Mouse (Mus musculus) 3T3-L1 (cell line): ENCODE data around the gene Atad3a.
"Not testable (repeated sequence)": the region's sequence is repeated elsewhere in the genome, so short reads cannot be mapped to it uniquely, and the experiment has no call there.

ENCODE experiments used
- DNase-seq: peaks from one replicate; pipeline ENCODE4 v3.0.0-alpha.2; 2015; ENCODE audit warnings: low read depth, low spot score

Gene Atad3a

GRCm38 (mm10) chr4:155760613-155761355 lies at the start of gene Atad3a:
TSS of gene Atad3a (minus strand) at chr4:155761093.
- peak; percentile 98 for DNase-seq

GRCm38 (mm10) chr4:155807841-155808240 lies 46.9 kb upstream of the Atad3a start:
- no peak for DNase-seq

GRCm38 (mm10) chr4:155803340-155804041 lies 42.6 kb upstream of the Atad3a start:
- peak; percentile 94 for DNase-seq

GRCm38 (mm10) chr4:155802741-155803339 lies 41.9 kb upstream of the Atad3a start, which contains the start of gene Mrpl20:
TSS of gene Mrpl20 (plus strand) at chr4:155802878.
- peak; percentile 53 for DNase-seq

- no peak for DNase-seq
Measured at GRCm38 (mm10) chr4:155802075-155802474, 41.2 kb upstream of the Atad3a start.

- no peak for DNase-seq
Measured at GRCm38 (mm10) chr4:155793730-155794129, 32.8 kb upstream of the Atad3a start.

- no peak for DNase-seq
Measured at GRCm38 (mm10) chr4:155791240-155791933, 30.5 kb upstream of the Atad3a start.

- no peak for DNase-seq
Measured at GRCm38 (mm10) chr4:155790650-155791161, 29.8 kb upstream of the Atad3a start.

GRCm38 (mm10) chr4:155790021-155790489 lies 29.2 kb upstream of the Atad3a start, which contains the start of gene Ankrd65:
TSS of gene Ankrd65 (plus strand) at chr4:155790439.
- no peak for DNase-seq

- not testable (repeated sequence) for DNase-seq
Measured at GRCm38 (mm10) chr4:155788833-155789232, 27.9 kb upstream of the Atad3a start.

GRCm38 (mm10) chr4:155788300-155788699 lies 27.4 kb upstream of the Atad3a start:
- DNase-seq, result no peak

- DNase-seq, result peak; percentile 21
Measured at GRCm38 (mm10) chr4:155785819-155786218, 24.9 kb upstream of the Atad3a start, which contains the start of gene Tmem88b. TSS of gene Tmem88b (minus strand) at chr4:155785874.

GRCm38 (mm10) chr4:155785246-155785645 lies 24.4 kb upstream of the Atad3a start:
- no peak for DNase-seq

GRCm38 (mm10) chr4:155784081-155784701 lies 23.3 kb upstream of the Atad3a start:
- peak; percentile 67 for DNase-seq

- DNase-seq, result no peak
Measured at GRCm38 (mm10) chr4:155783486-155784080, 22.7 kb upstream of the Atad3a start.

- peak; percentile 30 for DNase-seq
Measured at GRCm38 (mm10) chr4:155780895-155781294, 20.0 kb upstream of the Atad3a start.

- peak; percentile 31 for DNase-seq
Measured at GRCm38 (mm10) chr4:155779498-155779897, 18.6 kb upstream of the Atad3a start.

GRCm38 (mm10) chr4:155777816-155778215 lies 16.9 kb upstream of the Atad3a start:
- no peak for DNase-seq

- peak; percentile 31 for DNase-seq
Measured at GRCm38 (mm10) chr4:155776704-155777335, 15.9 kb upstream of the Atad3a start.

GRCm38 (mm10) chr4:155775855-155776254 lies 15.0 kb upstream of the Atad3a start:
- peak; percentile 42 for DNase-seq
